Mouse (Mus musculus): ENCODE data around the gene Gm17482.

DNA sequence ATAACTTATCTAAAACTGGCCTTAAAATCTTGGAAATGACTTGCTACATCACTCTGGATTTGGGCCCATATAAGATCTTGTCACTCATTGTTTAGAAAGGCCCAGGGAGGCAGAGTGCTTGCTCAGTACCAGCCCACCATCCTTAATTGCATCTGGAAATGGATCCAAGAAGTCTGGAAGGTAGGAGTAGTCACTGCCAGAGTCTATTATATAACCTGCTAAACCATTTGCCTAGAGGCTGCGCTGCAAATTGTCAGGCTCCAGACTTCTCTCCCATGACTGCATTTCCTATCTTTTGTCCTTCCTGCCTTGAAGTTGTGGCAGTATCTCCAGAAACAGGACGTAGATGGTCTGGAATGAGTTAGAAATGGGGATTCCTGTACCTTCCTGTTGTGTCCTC lies 17.0 kb upstream of the Gm17482 start:
- TF ChIP-seq EP300 (optimal IDR thresholded peaks at IDR 0.05) (no peak), CTCF (IDR thresholded peaks at IDR 0.05; ENCODE audit: low read depth) (no peak)

Data from stomach, postnatal 0 days (tissue).